Mouse (Mus musculus) liver, adult 2 months (tissue): ENCODE results near the gene Tm4sf5.

Experiments used
- CTCF ChIP-seq: fragments of 200-500 bp; IDR thresholded peaks from 2 replicates; pipeline ENCODE4 v1.5.1; 2011; ENCODE audit warnings: low read depth, low read length, control low read depth
- POLR2A ChIP-seq: fragments of 200-500 bp; IDR thresholded peaks from 2 replicates; pipeline ENCODE4 v1.6.1; 2011; ENCODE audit warnings: low read length, control low read depth; ENCODE audit not compliant: insufficient read depth; ENCODE audit errors: extremely low read depth

DNA sequence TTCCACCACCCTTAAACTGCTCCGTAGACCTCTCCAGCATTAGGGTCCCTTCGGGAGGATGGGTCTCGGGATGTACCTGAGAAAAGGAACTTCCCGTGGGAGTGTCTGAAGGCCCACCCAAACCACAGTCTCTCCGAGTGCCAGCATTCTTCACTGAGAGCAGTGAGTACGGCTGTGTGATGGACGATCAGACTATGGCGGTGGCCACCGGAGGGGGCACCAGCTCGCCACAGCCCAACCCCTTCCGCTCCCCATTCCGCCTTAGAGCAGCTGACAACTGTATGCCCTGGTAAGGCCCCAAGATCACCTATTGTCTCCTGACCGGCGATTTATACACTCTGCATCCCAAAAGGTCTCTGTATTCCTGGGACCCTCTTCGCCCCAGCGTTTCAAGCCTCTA, 39.8 kb upstream of the Tm4sf5 start:
- TF ChIP-seq POLR2A (no peak), CTCF (no peak)
